Mouse (Mus musculus): ENCODE measurements at regions not wholly inside any gene's neighbourhood (a gene's known extent, or its start where the extent isn't known, plus 50 kb on each side); places are given as distances from the start of the nearest gene placed in this dataset.
A peak's percentile ranks its signal among the peaks of the same experiment; 100 is the strongest.
"Not testable (repeated sequence)": the region's sequence is repeated elsewhere in the genome, so short reads cannot be mapped to it uniquely, and the experiment has no call there.

DNA sequence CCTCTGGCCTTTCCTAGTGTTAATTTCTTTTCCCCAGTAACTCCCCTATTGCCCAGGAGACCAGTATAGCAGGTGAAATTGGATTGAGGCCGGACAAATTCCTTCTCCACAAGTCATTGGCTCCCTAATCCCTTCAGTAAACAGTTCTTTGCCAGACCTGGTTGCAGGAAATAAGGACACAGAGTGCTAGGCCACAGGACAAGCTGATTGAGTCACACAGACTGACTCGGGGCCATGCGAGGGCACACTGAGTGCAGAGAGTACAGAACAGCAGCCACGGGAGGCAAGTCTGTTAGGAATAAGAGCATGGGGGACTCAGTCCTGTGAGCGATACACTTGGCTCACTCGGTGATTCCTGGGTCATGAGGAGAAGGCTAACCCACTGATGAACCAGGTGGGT is 134.3 kb upstream of the Ajap1 start:
- DNase-seq, result no peak

DNA sequence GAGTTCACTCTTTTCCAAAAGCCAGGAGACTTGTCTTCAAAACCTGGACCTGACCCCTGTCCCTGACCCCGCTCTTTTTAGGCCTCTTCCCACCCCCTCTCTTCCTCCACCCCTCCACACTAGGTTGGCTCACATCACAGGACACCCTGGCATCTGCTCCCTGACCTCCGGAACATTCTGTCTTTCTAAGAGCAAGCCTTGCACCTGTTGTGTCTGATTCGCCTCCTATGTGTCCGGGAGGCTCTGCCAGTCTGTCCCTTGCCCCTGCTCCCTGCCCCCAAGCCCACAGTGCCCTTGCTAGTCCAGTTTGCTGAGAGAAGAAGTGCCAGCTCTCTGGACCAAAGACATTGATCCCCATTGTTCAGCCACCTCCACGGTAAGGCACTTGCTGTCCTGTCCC is 138.3 kb upstream of the Ajap1 start:
- DNase-seq, result no peak

DNA sequence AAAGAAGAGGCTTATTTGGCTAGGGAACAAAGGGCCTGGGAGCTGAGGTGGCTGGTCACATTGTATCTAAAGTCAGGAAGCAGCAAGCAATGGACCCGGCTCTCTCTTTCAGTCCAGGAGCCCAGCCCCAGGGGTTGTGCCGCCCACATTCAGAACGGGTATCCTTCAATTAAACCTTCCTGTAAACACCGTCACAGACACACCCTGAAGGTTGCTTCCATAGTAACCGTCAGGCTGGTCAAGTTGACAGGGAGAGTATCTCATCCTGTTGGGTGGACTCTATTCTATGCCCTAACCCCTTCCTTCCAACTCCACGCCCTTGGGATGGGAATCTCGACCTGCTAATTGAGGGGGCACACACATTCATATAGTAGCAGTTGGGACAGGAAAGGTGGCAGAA is 148.6 kb upstream of the Ajap1 start:
- no peak for DNase-seq

DNA sequence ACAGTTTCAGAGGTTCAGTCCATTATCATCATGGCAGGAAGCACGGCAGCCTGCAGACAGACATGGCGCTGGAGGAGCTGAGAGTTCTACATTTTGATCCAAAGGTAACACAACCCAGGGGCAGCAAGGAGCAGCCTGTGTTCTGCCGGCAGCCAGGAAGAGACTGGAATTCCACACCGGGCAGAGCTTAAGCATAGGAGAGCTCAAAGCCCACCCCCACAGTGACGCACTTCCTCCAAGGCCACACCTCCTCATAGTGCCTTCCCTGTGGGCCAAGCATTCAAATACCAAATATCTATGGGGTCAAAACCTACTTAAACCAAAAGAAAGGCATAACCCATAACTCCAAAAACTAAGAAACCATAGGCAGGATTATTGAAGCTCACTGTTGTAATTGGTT is 149.4 kb upstream of the Ajap1 start:
- DNase-seq, result no peak

DNA sequence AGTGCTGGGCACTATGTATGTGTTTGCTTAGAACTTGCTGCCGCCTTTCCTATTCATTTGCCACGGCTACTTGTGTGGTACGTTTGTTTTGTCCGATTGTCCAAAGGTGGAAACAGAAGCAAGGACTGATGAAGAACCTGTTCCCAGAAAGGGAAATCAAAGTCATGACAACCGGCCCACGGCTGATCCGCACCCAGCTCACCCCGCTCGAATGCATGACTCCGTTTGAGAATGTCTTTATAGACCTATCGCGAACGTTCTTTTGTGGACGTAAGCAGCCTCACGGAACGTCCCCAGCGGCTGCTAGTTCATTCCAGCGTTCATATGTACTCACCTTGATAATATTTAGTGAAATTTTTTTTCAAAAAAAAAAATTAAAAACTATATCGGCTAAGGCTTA is 149.9 kb upstream of the Ajap1 start:
- DNase-seq, result no peak

DNA sequence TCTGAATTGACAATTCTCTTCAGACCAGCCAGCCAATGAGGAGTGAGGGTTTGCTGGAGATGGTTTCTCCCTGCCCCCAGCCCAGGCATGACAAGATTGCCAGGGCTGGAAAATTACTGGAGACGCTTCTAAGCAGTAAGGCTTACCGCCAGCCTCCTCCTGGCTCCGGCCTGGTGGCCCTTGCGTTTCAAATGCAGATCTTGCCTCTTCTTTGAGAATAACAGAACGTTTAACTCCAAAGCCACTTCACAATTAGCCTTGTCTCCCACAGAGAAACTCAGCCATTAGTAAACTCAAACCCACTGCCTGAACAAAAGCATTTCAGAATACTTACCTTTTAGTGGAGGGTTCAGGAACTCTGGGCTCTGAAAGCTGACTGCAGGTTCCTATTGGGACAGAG is 150.6 kb upstream of the Ajap1 start:
- no peak for DNase-seq

DNA sequence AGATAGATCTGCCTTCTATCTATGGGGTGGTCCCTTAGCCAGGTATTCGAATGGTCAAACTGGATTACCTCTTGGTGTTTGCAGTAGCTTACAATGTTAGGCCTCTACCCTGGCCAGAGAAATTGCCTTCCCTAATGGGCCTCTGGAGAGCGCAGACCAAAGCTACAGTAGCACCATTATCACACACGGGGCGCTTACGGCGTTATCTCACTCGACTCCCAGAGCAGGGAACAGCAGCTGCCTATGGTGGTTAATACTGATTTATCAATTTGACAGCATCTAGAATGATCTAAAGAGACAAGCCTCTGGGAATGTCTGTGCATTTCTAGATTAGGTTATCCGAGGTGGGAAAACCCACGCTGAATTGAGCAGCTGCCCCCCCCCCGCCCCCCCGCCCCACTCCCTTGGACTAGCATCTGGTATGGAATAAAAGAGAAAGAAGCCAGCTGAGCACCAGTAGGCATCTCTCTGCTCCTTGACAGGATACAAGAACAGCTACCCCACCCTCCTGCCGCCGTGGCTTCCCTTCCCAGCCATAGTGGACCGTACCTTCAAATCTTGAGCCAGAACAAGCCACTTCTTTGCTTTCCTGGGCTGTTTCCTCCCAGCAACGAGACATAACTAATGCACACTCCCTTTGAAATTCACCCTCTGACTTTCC is 151.7 kb upstream of the Ajap1 start:
- no peak for DNase-seq

DNA sequence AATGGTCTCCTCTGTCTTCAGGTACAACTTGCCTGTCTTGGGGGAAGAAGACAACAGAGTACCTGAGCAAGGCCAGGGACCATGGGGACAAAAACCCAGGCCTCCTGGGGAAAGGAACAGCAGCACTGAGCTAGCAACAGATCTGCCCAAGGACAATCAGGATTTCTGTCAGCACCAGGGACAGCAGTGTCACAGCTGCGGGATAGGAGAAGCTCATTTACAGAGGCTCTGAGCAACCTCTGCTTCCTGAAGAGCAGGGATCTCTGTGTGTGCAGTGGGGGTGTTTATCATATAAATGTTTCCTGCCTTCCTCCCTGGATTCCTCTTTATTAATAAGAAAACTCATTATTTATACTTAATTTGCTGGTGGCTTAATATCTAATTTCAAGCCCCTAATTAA is 155.4 kb upstream of the Ajap1 start:
- DNase-seq, result no peak

DNA sequence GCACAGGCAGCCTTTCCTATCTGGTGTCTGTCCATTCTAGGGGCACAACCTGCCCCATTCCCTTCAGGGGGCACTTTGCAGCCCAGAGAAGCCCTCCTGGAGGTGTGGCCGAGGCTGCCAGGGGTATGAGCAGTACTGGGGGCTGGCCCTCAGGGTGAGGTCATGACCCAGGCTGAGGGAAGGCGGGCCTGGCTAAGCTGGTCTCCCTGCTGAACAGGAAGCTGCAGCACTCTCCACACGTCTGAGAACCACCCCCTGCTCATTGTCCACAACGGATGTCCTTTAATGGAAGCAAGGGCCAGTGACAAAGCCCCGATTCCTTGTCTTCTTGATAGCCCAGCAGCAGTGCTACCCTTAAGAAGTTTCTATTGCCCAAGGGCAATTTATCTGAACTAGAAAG is 169.2 kb upstream of the Ajap1 start:
- no peak for DNase-seq

DNA sequence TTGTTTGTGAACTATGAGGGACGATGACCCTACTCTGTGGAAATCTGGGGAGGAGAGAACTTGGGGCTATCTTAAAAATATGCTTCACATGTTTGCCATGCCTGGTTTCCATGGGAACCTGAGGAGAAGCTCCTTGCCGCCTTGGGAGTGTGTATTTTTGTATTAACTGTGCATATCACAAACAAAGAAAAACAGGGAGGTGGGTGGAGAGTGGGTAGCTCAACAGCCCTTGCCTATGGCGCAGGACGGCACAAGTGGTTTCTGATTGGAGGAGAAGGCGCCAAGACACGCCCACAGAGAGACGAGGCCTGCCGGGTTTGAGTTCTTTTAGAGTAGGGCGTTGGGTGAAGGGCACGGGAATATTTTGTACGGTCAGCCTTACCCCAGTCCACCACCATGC is 170.2 kb upstream of the Ajap1 start:
- no peak for DNase-seq

DNA sequence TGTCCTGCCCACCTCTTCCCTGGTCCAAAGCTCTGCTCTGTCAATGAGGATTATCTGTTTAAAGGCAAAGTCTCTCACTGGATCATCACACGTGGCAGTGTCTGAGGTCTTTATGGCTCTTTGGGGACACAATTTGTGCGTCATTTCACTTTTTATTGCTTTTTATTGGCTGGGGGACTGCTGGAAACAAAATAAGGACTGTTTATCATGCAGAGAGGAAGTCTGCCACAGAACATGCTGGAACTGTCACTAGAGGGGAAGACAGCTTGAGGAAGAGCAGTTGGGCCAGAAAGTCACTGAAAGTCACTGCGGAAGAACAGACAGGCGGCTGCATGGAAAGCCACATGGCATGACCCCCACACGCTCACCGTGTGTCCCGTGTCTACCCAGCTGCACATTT is 180.1 kb upstream of the Ajap1 start:
- no peak for DNase-seq

DNA sequence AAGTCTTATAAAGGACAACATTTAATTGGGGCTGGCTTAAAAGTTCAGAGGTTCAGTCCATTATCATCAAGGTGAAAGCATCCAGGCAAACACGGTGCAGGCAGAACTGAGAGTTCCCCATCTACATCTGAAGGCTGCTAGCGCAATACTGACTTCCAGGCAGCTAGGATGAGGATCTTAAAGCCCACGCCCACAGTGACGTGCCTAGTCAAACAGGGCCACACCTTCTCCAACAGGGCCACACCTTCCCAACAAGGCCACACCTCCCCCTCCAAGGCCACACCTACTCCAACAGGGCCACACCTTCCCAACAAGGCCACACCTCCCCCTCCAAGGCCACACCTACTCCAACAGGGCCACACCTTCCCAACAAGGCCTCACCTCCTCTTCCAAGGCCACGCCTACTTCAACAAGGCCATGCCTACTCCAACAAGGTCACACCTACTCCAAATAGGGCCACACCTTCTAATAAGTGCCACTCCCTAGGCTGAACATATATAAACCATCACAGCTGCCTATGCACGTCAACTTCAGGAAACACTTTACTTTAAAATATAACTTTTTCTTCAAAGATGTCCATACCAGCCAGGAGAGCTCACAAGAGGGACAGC is 184.1 kb upstream of the Ajap1 start:
- DNase-seq, result not testable (repeated sequence)

DNA sequence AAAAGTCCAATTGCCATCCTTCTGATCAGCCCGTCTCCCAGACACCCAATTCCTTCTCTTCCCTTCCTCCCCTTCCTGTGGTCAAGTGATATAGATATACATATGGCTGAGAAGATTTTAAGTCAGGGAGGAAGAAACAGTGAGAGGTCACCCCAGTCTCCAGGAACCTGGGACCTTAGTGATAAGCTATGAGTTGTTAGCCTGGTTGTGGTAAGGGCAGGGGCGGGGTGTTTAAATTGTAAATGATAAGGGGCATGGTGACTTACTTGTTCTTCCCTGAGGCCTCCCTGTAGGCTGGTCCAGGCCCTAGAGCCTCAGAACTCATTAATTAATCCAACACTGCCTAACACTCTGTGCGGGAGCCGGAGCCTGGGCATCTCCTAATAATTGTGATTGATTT is 186.5 kb upstream of the Ajap1 start:
- no peak for DNase-seq

DNA sequence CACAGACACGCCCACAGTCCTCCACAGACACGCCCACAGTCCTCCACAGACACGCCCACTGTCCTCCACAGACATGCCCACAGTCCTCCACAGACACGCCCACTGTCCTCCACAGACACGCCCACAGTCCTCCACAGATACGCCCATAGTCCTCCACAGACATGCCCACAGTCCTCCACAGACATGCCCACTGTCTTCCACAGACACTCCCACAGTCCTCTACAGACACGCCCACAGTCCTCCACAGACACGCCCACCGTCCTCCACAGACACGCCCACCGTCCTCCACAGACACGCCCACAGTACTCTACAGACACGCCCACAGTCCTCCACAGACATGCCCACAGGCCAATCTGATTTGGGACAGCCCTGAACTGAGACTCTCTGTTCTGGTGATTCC is 187.6 kb upstream of the Ajap1 start:
- DNase-seq, result no peak

DNA sequence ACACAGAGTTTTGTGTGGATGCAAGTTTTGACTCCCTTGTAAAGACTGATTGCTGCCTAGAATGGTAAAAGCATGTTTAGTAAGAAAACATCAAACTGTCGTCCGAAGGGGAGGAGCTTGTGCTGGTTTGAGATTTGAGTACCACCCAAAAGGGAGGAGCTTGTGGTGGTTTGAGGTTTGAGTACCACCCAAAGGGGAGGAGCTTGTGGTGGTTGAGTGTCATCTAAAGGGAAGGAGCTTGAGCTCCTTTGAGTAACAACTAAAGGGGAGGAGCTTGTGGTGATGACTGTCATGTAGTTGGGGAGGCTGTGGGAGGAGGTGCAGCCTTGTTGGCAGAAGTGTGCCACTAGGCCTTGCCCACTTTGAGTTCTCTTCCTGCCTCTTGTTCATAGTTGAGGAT is 192.8 kb upstream of the Ajap1 start:
- DNase-seq, result no peak

DNA sequence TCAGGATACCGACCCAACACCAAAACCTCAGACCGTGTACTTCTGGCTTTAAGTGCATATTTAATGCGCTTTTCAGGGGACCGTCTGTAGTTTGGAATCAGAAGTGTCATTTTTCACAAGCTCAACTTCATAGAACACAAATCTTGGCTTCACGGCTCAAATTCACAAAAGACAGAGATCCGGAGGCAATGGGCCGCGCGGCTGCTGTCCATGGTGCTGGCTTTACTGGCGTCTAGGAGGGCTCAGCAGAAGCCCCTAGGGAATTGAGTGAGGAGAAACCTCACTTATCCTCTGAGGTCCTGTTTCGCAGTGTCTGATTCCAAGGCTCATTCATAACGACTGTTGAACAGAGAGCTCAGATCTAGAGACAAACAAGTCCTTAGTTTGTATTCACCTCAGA is 196.5 kb upstream of the Ajap1 start:
- peak; percentile 53 for DNase-seq

DNA sequence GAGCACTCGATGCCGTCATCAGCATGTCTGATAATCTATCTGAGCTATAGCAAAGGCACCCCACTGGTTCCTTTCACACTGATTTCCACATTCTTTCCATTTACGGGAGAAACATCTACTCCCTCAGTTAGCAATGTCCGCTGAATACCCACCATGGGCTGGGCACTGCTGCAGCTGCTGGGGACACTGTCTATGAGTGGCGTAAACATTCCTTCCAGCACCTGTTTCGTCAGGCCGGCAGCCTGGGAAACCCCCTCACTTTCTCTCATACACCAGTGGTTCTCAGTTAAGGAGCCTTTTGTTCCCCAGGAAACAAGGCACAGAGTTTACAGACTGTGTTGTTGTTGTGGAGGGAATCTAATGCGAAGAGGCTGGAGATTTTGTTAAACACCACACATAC is 205.8 kb upstream of the Ajap1 start:
- DNase-seq, result no peak

DNA sequence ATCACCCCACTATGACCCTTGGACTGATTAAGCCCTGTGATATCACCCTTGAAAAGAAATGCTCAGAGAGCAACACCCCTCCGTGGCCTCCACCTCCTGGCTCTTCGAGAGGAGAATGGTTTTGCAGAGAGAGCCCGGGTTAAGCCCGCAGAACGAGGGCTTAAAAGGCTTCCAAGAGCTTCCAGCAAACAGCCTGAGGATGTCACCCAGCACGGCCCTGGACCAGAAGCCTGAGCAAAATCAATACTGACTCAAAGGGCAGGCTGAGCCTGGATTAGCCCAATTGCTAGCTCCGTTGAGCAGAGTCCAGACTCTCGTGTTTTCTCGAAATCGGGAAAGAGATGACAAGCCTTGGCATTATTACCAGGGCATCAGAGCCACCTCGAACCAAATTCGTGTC is 211.3 kb upstream of the Ajap1 start:
- no peak for DNase-seq

DNA sequence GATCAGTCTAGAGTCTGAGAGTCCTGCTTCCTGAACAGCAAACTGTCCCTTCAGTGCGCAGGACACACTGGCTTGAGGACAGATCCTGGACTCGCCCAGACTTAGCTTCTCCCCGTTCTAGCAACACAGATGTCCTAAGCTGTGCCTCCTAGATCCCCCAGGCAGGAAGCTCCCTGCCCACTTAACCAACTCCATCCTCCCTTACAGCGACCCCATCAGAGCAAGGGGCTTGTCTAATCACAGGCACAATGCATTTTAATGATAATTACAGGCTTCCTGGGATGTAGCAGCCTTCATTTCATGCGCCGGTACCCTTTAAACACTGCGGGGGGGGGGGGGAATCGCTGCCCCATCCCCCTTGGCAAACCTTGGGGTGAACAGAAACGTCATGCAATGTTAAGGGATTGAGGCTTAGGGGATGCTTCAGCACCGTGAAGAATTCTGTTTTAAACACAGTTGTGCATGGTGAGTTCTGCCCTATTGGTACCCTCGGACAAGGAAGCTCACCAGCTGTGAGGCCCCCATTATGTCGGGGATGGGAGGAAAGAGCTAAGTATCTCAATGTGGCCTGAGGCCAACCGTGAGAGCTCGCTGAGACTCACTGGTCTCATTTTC is 213.9 kb upstream of the Ajap1 start:
- DNase-seq, result no peak

DNA sequence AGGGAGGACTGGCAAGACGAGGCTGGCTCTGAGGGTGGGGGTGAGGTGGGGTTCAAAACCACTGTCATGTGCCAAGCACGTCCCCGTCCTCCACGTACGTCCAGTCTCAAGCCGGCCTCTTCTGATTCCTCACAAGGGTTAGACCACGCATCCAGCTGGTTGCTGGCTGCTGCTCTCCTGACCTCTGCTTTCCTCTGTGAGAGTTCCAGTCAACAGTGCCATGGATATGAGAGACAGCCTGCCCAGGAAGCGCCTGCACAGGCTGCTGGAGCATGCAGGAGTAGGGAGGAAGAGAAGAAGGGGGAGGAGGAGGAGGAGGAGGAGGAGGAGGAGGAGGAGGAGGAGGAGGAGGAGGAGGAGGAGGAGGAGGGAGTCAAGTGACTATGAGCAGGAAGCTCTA is 224.6 kb upstream of the Ajap1 start:
- no peak for DNase-seq

DNA sequence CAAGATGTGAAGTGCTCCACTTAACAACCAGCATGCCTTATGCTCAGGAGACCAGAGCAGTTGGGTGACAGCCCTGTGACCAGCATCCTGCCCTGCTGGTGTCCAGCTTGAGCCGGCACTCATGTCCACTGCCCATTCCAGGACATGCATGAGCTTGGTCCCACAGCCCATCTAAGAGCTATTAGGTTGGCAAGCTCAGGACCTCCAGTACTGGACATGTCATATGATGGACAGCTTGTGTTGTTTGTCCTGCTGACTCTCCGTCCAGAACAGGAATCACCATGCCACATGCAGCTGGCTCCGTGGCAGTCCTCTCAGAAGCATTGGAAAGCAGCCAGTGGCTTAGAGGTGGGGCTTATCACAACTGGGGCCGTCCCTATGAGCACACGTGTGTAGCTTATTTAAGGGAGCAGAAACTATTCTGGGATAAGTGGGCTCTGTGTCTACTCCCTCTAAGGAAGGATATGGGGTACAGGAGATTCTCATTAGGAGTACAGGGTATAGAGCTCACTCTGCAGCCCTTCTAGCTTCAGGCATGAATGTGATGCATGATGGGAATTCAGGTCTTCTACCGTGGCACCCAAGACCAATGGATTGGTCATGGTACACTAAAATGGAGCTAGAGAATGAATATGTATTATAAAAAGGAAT is 232.5 kb upstream of the Ajap1 start:
- DNase-seq, result peak; percentile 15

DNA sequence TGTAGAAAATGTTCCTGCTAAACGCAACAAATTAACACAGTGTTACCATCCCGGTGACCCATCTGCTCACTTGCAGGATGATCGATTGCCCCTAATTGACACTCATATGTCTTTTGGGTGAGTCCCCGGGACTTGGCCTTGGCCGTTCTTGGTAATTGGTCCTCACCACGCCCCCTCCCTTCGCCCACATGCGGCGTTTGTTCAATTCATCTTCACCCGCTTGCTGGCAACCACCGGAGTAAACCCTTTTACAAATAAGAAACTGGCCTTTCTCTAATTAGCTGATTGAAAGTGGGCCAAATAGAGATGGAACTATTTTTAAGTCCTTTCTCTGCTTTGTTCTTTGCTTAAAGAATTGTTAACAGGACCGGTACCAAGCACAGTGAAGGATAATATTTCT is 234.7 kb upstream of the Ajap1 start:
- no peak for DNase-seq

DNA sequence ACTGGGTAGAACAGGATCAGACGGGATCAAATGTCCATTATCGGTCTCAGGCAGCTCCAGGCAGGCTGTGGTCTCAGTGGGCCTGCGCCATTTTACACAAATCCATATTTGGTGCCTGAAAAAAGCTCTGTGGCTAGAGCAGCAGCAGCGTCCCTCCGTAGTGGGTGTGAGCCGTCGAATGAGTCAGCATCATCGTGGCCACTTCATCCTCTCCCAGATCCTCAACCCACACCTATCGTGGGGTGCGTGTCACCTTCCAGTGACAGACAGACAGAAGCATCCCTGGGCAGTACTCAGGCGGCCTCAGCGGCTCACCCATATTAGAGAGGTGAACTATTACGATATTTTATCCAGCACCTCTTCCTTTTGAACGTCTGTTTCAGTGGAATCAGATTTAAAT is 233.0 kb upstream of the A430005L14Rik start:
- DNase-seq, result no peak

DNA sequence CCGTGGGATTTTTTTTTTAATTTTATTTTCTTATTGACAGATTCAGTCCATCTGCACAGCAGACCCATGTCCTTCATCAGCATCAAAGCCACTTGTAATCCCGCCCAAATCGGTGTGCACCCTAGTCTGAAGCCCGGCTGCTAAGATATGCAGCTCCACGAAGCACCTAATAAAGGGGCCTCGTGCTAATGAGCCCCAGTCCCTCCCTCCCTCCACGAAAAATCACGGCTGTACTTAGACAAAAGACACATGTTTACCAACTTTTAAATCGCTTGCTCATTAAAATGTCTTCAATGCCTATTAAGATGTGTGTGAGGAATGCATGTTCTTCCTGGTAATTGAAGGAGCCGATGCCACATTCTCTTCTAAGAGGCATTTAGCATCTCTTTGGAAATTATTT is 229.8 kb upstream of the A430005L14Rik start:
- no peak for DNase-seq
